Mouse (Mus musculus): ENCODE results near the gene Pcgf3. TPM values are rescaled to one million over a fixed set of nuclear protein-coding genes. Genes with fewer than 3 reads are reported as not detected.
"Not testable (repeated sequence)": the region's sequence is repeated elsewhere in the genome, so short reads cannot be mapped to it uniquely, and the experiment has no call there.

Pcgf3 gene
- total and polyA plus RNA-seq, 2 experiments from 2014 or later = 17.6 to 34.9 TPM

GRCm38 (mm10) chr5:108483006-108483405 is 22.0 kb downstream of the Pcgf3 start:
- H3K4me1 ChIP-seq (ENCODE audit: insufficient read depth, low read length) = no peaks in the 10 kb centered on the region
- H3K9ac ChIP-seq (replicated peaks; ENCODE audit: low read length, poor library complexity, severe bottlenecking) = no peak overlapping the region
- H3K27me3 ChIP-seq (ENCODE audit: insufficient read depth, low read length) = no peaks in the 10 kb centered on the region
- H3K27ac ChIP-seq (ENCODE audit: low read depth, low read length) = no peak overlapping the region
- 89% methylated on average over 6 of the region's 6 CpGs for WGBS
- H3K36me3 ChIP-seq (ENCODE audit: insufficient read depth, low read length) = peaks cover 13% of the 10 kb centered on the region; the same call in 1 of the 2 replicates
- TF ChIP-seq CTCF (IDR thresholded peaks at IDR 0.05) = no peak
- no peak for DNase-seq (ENCODE audit: low spot score)
- H3K9me3 ChIP-seq (ENCODE audit: low read length) = no peaks in the 10 kb centered on the region
- H3K4me3 ChIP-seq (ENCODE audit: low read depth, low read length) = no peak overlapping the region
- no peak for ATAC-seq (ENCODE audit: low FRiP score)
- no peak overlapping the region for H3K4me2 ChIP-seq (ENCODE audit: low read depth, low read length, poor library complexity, severe bottlenecking)

DNA sequence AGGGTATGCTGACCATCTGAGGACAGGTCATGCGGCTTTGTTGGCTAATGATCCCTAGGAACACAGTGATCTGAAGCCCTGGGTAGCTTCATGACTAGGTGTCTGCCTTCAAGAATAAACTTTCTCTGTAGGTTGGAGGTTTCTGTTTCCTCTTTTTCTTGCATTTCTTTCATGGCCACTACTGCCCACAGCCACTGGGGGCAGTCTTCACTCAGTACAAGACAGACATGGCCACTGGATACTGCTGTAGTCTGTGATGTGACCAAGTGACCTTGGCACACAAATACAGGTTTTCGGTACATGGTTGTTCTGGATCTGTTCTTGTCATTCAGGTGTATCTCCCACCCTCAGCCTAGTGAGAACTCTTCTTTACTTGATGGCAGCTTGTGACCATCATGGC is 24.2 kb downstream of the Pcgf3 start:
- Histone ChIP-seq H3K27me3 (ENCODE audit: insufficient read depth, low read length) (no peaks in the 10 kb centered on the region), H3K4me3 (ENCODE audit: low read depth, low read length) (no peak overlapping the region), H3K27ac (ENCODE audit: low read depth, low read length) (no peak overlapping the region), H3K4me1 (ENCODE audit: insufficient read depth, low read length) (no peaks in the 10 kb centered on the region), H3K36me3 (ENCODE audit: insufficient read depth, low read length) (peaks cover 27% of the 10 kb centered on the region), H3K9me3 (ENCODE audit: low read length) (no peaks in the 10 kb centered on the region), H3K4me2 (ENCODE audit: low read depth, low read length, poor library complexity, severe bottlenecking) (no peak overlapping the region), H3K9ac (replicated peaks; ENCODE audit: low read length, poor library complexity, severe bottlenecking) (no peak overlapping the region)
- ATAC-seq (ENCODE audit: low FRiP score) = no peak
- DNase-seq (ENCODE audit: low spot score) = peak; percentile 19
- TF ChIP-seq CTCF (IDR thresholded peaks at IDR 0.05) = peak; percentile 74
- WGBS = 100% methylated on average over 2 of the region's 2 CpGs

DNA sequence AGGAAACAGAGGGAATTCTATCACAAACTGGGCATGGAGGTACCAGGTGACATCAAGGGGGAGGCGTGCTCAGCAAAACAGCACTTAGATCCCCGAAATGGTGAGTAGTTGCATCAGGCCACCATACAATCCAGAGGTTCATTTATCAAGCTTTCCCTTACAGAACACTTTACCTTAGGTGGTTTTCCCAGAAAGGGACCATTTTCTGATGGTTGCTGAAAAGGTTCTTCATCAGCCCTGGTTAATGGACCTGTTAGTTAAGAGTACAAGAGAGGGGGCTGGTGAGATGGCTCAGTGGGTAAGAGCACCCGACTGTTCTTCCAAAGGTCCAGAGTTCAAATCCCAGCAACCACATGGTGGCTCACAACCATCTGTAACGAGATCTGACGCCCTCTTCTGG is 25.1 kb downstream of the Pcgf3 start:
- H3K27ac ChIP-seq (ENCODE audit: low read depth, low read length); H3K4me1 ChIP-seq (ENCODE audit: insufficient read depth, low read length); H3K4me2 ChIP-seq (ENCODE audit: low read depth, low read length, poor library complexity, severe bottlenecking); ATAC-seq (ENCODE audit: low FRiP score); H3K9ac ChIP-seq (replicated peaks; ENCODE audit: low read length, poor library complexity, severe bottlenecking); H3K9me3 ChIP-seq (ENCODE audit: low read length); H3K4me3 ChIP-seq (ENCODE audit: low read depth, low read length); DNase-seq (ENCODE audit: low spot score); H3K27me3 ChIP-seq (ENCODE audit: insufficient read depth, low read length): not testable (repeated sequence)
- H3K36me3 ChIP-seq (ENCODE audit: insufficient read depth, low read length) = peaks cover 35% of the 10 kb centered on the region
- 92% methylated on average over 5 of the region's 5 CpGs for WGBS

GRCm38 (mm10) chr5:108501573-108501972 is 40.5 kb downstream of the Pcgf3 start:
- no peak for DNase-seq (ENCODE audit: low spot score)
- 100% methylated on average over 1 of the region's 1 CpGs for WGBS

DNA sequence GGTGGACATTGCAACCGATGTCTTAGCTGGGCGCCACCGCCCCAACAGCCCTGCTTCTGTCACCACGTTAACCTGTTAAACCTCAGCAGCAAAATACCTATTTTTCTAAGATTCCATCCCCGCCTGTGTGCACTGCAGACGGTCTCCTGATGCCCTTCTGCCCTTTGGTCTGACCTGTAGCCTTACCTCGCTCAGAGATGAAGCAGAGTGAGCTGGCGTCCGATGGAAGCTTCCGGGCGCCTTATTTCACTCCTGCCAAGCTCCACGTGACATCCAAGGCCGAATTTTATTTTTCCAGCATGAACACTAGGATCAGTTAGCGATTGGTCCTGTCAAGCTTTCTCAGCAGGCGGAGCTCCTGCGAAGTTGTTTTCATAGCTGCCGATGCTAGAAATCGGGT is 41.3 kb downstream of the Pcgf3 start:
- no peak overlapping the region for H3K4me3 ChIP-seq (ENCODE audit: low read depth, low read length)
- no peak for TF ChIP-seq CTCF (IDR thresholded peaks at IDR 0.05)
- DNase-seq (ENCODE audit: low spot score) = no peak
- no peaks in the 10 kb centered on the region for H3K4me1 ChIP-seq (ENCODE audit: insufficient read depth, low read length)
- H3K9me3 ChIP-seq (ENCODE audit: low read length) = no peaks in the 10 kb centered on the region
- no peak overlapping the region for H3K4me2 ChIP-seq (ENCODE audit: low read depth, low read length, poor library complexity, severe bottlenecking)
- H3K9ac ChIP-seq (replicated peaks; ENCODE audit: low read length, poor library complexity, severe bottlenecking) = no peak overlapping the region
- ATAC-seq (ENCODE audit: low FRiP score) = no peak
- H3K36me3 ChIP-seq (ENCODE audit: insufficient read depth, low read length) = peaks cover 63% of the 10 kb centered on the region
- 90% methylated on average over 18 of the region's 18 CpGs for WGBS
- no peak overlapping the region for H3K27ac ChIP-seq (ENCODE audit: low read depth, low read length)
- no peaks in the 10 kb centered on the region for H3K27me3 ChIP-seq (ENCODE audit: insufficient read depth, low read length)

More at GRCm38 (mm10) chr5:108501573-108501972, 40.5 kb downstream of the Pcgf3 start:
- Histone ChIP-seq H3K4me1 (ENCODE audit: insufficient read depth, low read length) (no peaks in the 10 kb centered on the region), H3K9ac (replicated peaks; ENCODE audit: low read length, poor library complexity, severe bottlenecking) (no peak overlapping the region), H3K36me3 (ENCODE audit: insufficient read depth, low read length) (peaks cover 69% of the 10 kb centered on the region), H3K4me2 (ENCODE audit: low read depth, low read length, poor library complexity, severe bottlenecking) (no peak overlapping the region), H3K27me3 (ENCODE audit: insufficient read depth, low read length) (no peaks in the 10 kb centered on the region), H3K27ac (ENCODE audit: low read depth, low read length) (no peak overlapping the region), H3K4me3 (ENCODE audit: low read depth, low read length) (no peak overlapping the region), H3K9me3 (ENCODE audit: low read length) (no peaks in the 10 kb centered on the region)
- TF ChIP-seq CTCF (IDR thresholded peaks at IDR 0.05) = no peak
- ATAC-seq (ENCODE audit: low FRiP score) = no peak

DNA sequence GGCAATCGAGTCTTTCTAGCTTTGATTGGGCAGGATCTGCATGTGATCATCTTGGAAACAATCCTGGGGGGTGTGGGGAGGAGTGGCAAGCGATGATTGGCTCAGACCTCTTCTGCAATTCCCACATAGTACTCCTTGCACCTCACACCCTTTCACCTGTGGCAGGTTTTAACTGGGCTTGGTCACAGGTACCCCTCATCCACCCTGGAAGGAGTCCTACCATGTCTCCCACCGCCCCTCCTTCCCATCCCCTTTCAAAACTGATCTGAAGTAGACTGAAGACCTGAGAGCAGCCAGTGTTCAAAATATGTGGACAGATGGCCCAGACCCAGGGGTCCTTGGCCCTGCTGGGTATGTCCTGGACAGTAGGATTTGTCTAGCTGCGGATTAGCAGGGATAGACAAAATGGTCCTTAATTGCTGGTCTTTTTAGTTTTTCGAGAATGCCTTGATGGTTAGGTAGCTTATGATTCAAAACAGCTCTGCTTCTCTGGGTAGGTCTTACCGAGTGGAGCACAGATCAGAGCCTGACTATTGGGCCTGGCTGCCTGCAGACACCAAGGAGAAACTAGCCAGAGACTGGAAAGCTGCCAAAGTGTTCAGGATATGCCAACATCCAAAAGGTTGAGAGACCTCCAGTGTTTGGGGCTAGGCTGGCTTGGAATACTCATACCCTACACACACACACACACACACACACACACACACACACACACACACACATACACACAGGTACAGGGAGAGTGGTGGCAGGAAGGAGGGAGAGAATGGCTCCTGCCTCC is 54.7 kb downstream of the Pcgf3 start:
- H3K4me1 ChIP-seq (ENCODE audit: insufficient read depth, low read length) = no peaks in the 10 kb centered on the region
- ATAC-seq (ENCODE audit: low FRiP score) (no peak), DNase-seq (ENCODE audit: low spot score) (peak; percentile 52)
- H3K9me3 ChIP-seq (ENCODE audit: low read length) = no peaks in the 10 kb centered on the region
- H3K4me2 ChIP-seq (ENCODE audit: low read depth, low read length, poor library complexity, severe bottlenecking) = no peak overlapping the region
- 58% methylated on average over 6 of the region's 6 CpGs for WGBS
- TF ChIP-seq CTCF (IDR thresholded peaks at IDR 0.05) = no peak
- H3K27ac ChIP-seq (ENCODE audit: low read depth, low read length) = no peak overlapping the region
- no peak overlapping the region for H3K4me3 ChIP-seq (ENCODE audit: low read depth, low read length)
- H3K27me3 ChIP-seq (ENCODE audit: insufficient read depth, low read length) = no peaks in the 10 kb centered on the region
- H3K9ac ChIP-seq (replicated peaks; ENCODE audit: low read length, poor library complexity, severe bottlenecking) = no peak overlapping the region
- H3K36me3 ChIP-seq (ENCODE audit: insufficient read depth, low read length) = peaks cover 13% of the 10 kb centered on the region; the same call in 1 of the 2 replicates
